Mouse (Mus musculus) kidney, embryonic 15.5 days (tissue): ENCODE measurements around the gene Gsk3b. TPM values are rescaled to one million over a fixed set of nuclear protein-coding genes. Genes with fewer than 3 reads are reported as not detected.
A peak's percentile ranks its signal among the peaks of the same experiment; 100 is the strongest.

Source experiments
- ATAC-seq: fragments of 200-750 bp; cut with Nextera tagmentation; replicated peaks from 2 replicates; pipeline ENCODE4 v1.8.0; 2017; ENCODE audit warnings: moderate TSS enrichment; ENCODE audit not compliant: low FRiP score
- H3K27ac ChIP-seq: fragments of 300-500 bp; sonication (generic); 2 replicates; pipeline ENCODE4 v1.5.1; 2015; ENCODE audit warnings: mild to moderate bottlenecking, inconsistent platforms
- H3K27me3 ChIP-seq: fragments of 300-500 bp; sonication (generic); 2 replicates; pipeline ENCODE4 v1.6.1; 2015; ENCODE audit warnings: inconsistent platforms
- H3K36me3 ChIP-seq: fragments of 300-500 bp; sonication (generic); 2 replicates; pipeline ENCODE4 v1.6.1; 2015; ENCODE audit warnings: inconsistent platforms
- H3K4me1 ChIP-seq: fragments of 300-500 bp; sonication (generic); 2 replicates; pipeline ENCODE4 v1.6.1; 2015; ENCODE audit warnings: inconsistent platforms
- H3K4me2 ChIP-seq: fragments of 300-500 bp; sonication (generic); 2 replicates; pipeline ENCODE4 v1.6.1; 2015; ENCODE audit warnings: moderate library complexity, mild to moderate bottlenecking, inconsistent platforms
- H3K4me3 ChIP-seq: fragments of 300-500 bp; sonication (generic); replicated peaks from 2 replicates; pipeline ENCODE4 v1.5.1; 2015; ENCODE audit warnings: mild to moderate bottlenecking, inconsistent platforms
- H3K9ac ChIP-seq: fragments of 300-500 bp; sonication (generic); 2 replicates; pipeline ENCODE4 v1.6.1; 2015; ENCODE audit warnings: mild to moderate bottlenecking, inconsistent platforms
- H3K9me3 ChIP-seq: fragments of 300-500 bp; sonication (generic); replicated peaks from 2 replicates; pipeline ENCODE4 v1.6.1; 2016; ENCODE audit warnings: inconsistent platforms
- WGBS: fragments of 180-500 bp; shearing (Covaris S2); methylation state at CpG from one replicate; pipeline ENCODE4 v1.1.7; 2015; ENCODE audit warnings: mixed read lengths; 5-methylcytosine and 5-hydroxymethylcytosine counted together
- polyA plus RNA-seq: library from polyadenylated mRNA; unstranded; fragments of >200 nt; fragmentation: Nextera tagmentation; extraction: Ambion mirVana; gene quantifications from 2 replicates; pipeline ENCODE4 v1.2.1, GENCODE M21; 2015

Gsk3b gene
- polyA plus RNA-seq, 1 experiment from 2014 or later: 58.4 TPM

GRCm38 (mm10) chr16:38288851-38289250 is 200.1 kb downstream of the Gsk3b start:
- H3K9me3 ChIP-seq: no peaks in the 10 kb centered on the region
- 11% methylated on average over 6 of the region's 6 CpGs for WGBS
- no peaks in the 10 kb centered on the region for H3K36me3 ChIP-seq
- H3K4me3 ChIP-seq: no peak overlapping the region
- no peak for ATAC-seq
- no peak overlapping the region for H3K27ac ChIP-seq
- H3K4me2 ChIP-seq: no peak overlapping the region
- H3K9ac ChIP-seq: no peak overlapping the region
- peaks cover 14% of the 10 kb centered on the region for H3K4me1 ChIP-seq
- no peaks in the 10 kb centered on the region for H3K27me3 ChIP-seq

GRCm38 (mm10) chr16:38290151-38290550 is 201.3 kb downstream of the Gsk3b start:
- WGBS: 71% methylated on average over 2 of the region's 2 CpGs
- no peaks in the 10 kb centered on the region for H3K9me3 ChIP-seq
- ATAC-seq: no peak
- H3K36me3 ChIP-seq: no peaks in the 10 kb centered on the region
- no peaks in the 10 kb centered on the region for H3K27me3 ChIP-seq
- H3K4me1 ChIP-seq: peaks cover 17% of the 10 kb centered on the region
- no peak overlapping the region for H3K4me3 ChIP-seq
- H3K27ac ChIP-seq: no peak overlapping the region
- no peak overlapping the region for H3K4me2 ChIP-seq
- H3K9ac ChIP-seq: no peak overlapping the region

DNA sequence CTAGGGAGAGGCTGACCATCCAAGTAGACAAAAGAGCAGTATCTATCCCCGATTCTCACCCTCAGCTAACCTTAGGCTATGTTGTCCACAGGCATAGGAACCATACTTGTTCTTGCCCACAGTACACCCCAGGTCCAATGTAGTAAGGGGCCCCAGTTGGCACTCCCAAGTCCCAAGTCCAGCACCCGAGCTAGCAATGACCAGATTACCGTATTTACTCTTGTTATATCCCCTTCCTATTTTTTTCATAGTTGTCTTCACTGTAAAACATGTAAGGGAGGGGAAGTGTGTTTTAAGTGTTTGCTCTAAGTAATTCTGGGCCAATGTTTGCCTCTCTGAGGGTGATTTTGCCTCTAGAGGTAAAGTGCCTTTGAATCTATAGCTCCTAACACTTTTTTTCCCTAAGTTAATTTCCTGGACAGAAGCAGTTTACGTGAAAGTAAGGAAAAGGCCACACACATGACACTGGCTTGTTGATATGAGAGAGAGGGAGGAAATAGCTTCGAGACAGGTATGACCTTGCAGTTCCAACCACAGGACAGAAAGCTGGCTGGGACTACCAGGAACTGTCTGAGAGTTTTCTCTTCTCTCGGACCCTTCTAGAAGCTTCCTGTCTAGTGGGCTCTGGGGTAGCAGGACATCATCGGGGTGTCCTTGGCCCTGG is 206.0 kb downstream of the Gsk3b start, which contains the start of gene Nr1i2:
Nr1i2 (minus strand) TSS at position 140 of the 664 bp plus-strand sequence.
- Histone ChIP-seq H3K27ac (no peak within 1 kb of the TSS; the same call in 1 of the 2 replicates), H3K4me3 (no peak within 1 kb of the TSS), H3K27me3 (no peaks in the 10 kb centered on the region), H3K4me2 (no peak within 1 kb of the TSS), H3K9me3 (no peaks in the 10 kb centered on the region), H3K4me1 (peaks cover 12% of the 10 kb centered on the region), H3K36me3 (no peaks in the 10 kb centered on the region), H3K9ac (no peak within 1 kb of the TSS)
- WGBS: 59% methylated on average over 7 of the region's 7 CpGs
- ATAC-seq: no peak

DNA sequence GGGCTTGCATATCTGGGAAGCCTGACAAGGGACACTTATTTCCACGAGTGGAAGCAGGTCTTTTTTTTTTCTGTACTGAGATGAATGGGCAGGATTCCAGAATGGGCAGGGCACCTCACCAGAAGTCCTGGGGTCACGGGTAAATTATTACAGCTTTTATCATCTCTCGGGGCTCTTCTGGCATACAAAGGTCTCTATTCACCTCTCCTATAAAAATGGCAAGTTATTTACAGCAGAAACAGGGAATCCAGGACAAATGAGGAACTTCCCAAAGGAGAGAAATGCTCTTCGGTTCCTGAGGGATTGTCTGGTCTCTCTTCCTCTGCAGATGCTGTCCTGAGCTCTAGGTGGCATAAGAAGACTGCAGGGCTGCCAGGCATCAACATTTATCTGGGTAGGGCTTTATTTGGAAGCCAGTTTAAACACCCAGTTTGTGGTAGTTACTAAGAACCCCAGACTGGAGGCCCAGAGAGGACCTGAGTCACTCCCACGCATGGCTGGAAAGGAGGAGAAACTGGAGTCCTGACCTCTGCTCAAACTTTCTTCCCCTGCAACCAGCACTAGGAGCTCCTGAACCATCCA is 206.6 kb downstream of the Gsk3b start:
- no peaks in the 10 kb centered on the region for H3K27me3 ChIP-seq
- H3K27ac ChIP-seq: no peak overlapping the region
- ATAC-seq: 0 out of 2 replicates have a peak, but pooled peaks have one; percentile 60
- H3K4me2 ChIP-seq: no peak overlapping the region
- H3K9me3 ChIP-seq: no peaks in the 10 kb centered on the region
- peaks cover 12% of the 10 kb centered on the region for H3K4me1 ChIP-seq
- H3K4me3 ChIP-seq: no peak overlapping the region
- no peaks in the 10 kb centered on the region for H3K36me3 ChIP-seq
- no peak overlapping the region for H3K9ac ChIP-seq
- 22% methylated on average over 5 of the region's 5 CpGs for WGBS

Other genes starting within 250 kb of the Gsk3b start
- 0.19 and 0.42 TPM in 2 replicates for gene Gm36028, start 227.9 kb upstream of the Gsk3b start, polyA plus RNA-seq
- gene Lrrc58, start 220.6 kb upstream of the Gsk3b start, polyA plus RNA-seq: 65.6 TPM in 2 replicates
- gene Gpr156, start 172.5 kb upstream of the Gsk3b start, polyA plus RNA-seq: 0.86 and 1.2 TPM in 2 replicates
- 0.35 and 0.49 TPM in 2 replicates for gene Nr1i2, start 205.8 kb downstream of the Gsk3b start, polyA plus RNA-seq